Comparison of ENCODE assay signal across 32 mouse cellular contexts in genomic region chr3:122929723-122930122, GRCm38 (mm10). TPM values are rescaled to one million over a fixed set of nuclear protein-coding genes. Genes with fewer than 3 reads are reported as not detected.
DNase-seq lines count a peak whose midpoint lies in the region; ATAC-seq and TF ChIP-seq lines count a peak whose summit lies in the region.
"Had no signal": no experiment of that assay in that cellular context is flagged by ENCODE, and none has a peak within 500 bp of the region (broad histone marks: within the 10 kb centered on the region; RNA-seq: fewer than 3 reads in every experiment).

No protein-coding gene starts in this region.

- TF ChIP-seq POLR2A in cortical plate, adult 2 months (IDR thresholded peaks at IDR 0.05; ENCODE audit: extremely low read depth, insufficient read depth, low read length), result no peak

- no peak for DNase-seq in cerebellum, adult 11-12 months
- DNase-seq in frontal cortex, adult 2 months (ENCODE audit: extremely low spot score in 1 of 2, low spot score in 1 of 2), result peak; percentile 49 to 77
- DNase-seq in frontal cortex, postnatal 14 days (ENCODE audit: low spot score in 2 of 2), result no peak
- DNase-seq in left cerebral cortex, adult 18-20 months (ENCODE audit: low spot score in 2 of 2), result peak; percentile 52 to 58
- DNase-seq in left cerebral cortex, adult 11 months (ENCODE audit: low spot score), result no peak
- DNase-seq in ovary, postnatal 14 days (ENCODE audit: low spot score), result no peak
- DNase-seq: adrenal gland, postnatal 10 days; embryo, embryonic 11 days; gastrocnemius, postnatal 36 days; heart, postnatal 36 days; kidney, adult 18-20 months; kidney, postnatal 10 days; lung, adult 18-20 months; lung, postnatal 10 days; thymus, postnatal 25 days had no signal

- no peak for TF ChIP-seq CTCF in cortical plate, adult 2 months (IDR thresholded peaks at IDR 0.05; ENCODE audit: extremely low read depth, insufficient read depth, low read length)

- H3K27ac ChIP-seq in cortical plate, adult 2 months (ENCODE audit: insufficient read depth, low read length), result peak overlapping the region; percentile 3; the same call in 1 of the 2 replicates
- H3K27ac ChIP-seq: embryonic facial prominence, embryonic 13.5 days; forebrain, embryonic 12.5 days; heart, embryonic 15.5 days; hindbrain, embryonic 13.5 days; limb, embryonic 12.5 days; midbrain, embryonic 10.5 days; neural tube, embryonic 13.5 days had no signal

- H3K4me3 ChIP-seq in cortical plate, adult 2 months (ENCODE audit: insufficient read depth, low read length), result no peak overlapping the region
- H3K4me3 ChIP-seq: embryonic facial prominence, embryonic 13.5 days; erythroblast, embryonic 14.5 days; forebrain, embryonic 12.5 days; heart, embryonic 15.5 days; hindbrain, embryonic 13.5 days; limb, embryonic 12.5 days; midbrain, embryonic 10.5 days; myocyte; neural tube, embryonic 13.5 days had no signal

- H3K4me1 ChIP-seq in cortical plate, adult 2 months (ENCODE audit: control insufficient read depth, insufficient read depth, low read length), result peaks cover 2% of the 10 kb centered on the region

- ATAC-seq in cerebellum, adult (ENCODE audit: insufficient number of reproducible peaks, low FRiP score, low TSS enrichment), result peak; percentile 80
- ATAC-seq: activated CD4-positive, CD25-positive, alpha-beta regulatory T cell, adult 4 months; inflammation-experienced regulatory T-cells, adult 6 months; midbrain, embryonic 16.5 days had no signal

RNA-seq across cellular contexts. Expression of gene 1810037I17Rik, which starts 5.7 kb away (rescaled TPM):
- polyA plus RNA-seq in frontal cortex, adult 2 months (2012; rRNA removed), result 63.1 and 73.6 TPM in 2 replicates
- 10 to 100 TPM; 62.5 to 65.8 TPM for total RNA-seq in left cerebral cortex, adult 18-20 months (2021)
- polyA plus RNA-seq in cortical plate, adult 2 months (2012; rRNA removed), result 70.8 and 80.5 TPM in 2 replicates

RNA-seq across cellular contexts. Expression of gene Gm10959, which starts 10.6 kb away (rescaled TPM):
- polyA plus RNA-seq in frontal cortex, adult 2 months (2012; rRNA removed), result not detected in 2 replicates
- not detected for total RNA-seq in left cerebral cortex, adult 18-20 months (2021)
- not detected in 2 replicates for polyA plus RNA-seq in cortical plate, adult 2 months (2012; rRNA removed)
- total RNA-seq: adrenal gland, postnatal 10 days; gastrocnemius, postnatal 36 days; heart, postnatal 36 days; left cerebral cortex, adult 8-10 months had no signal
- polyA plus RNA-seq: activated CD4-positive, CD25-positive, alpha-beta regulatory T cell, adult 4 months; embryonic facial prominence, embryonic 13.5 days; erythroblast, embryonic 14.5 days; forebrain, embryonic 12.5 days; heart, embryonic 15.5 days; hindbrain, embryonic 13.5 days; inflammation-experienced regulatory T-cells, adult 6 months; limb, embryonic 12.5 days; liver, embryonic 11.5 days; midbrain, embryonic 10.5 days; midbrain, embryonic 16.5 days; myocyte; neural tube, embryonic 13.5 days; stomach, embryonic 14.5 days had no signal

RNA-seq across cellular contexts. Expression of gene Fabp2, which starts 34.9 kb away (rescaled TPM):
- polyA plus RNA-seq in frontal cortex, adult 2 months (2012; rRNA removed), result not detected in 2 replicates
- total RNA-seq in left cerebral cortex, adult 18-20 months (2021), result not detected
- not detected in 2 replicates for polyA plus RNA-seq in cortical plate, adult 2 months (2012; rRNA removed)
- total RNA-seq: gastrocnemius, postnatal 36 days; heart, postnatal 36 days; left cerebral cortex, adult 8-10 months had no signal
- polyA plus RNA-seq: activated CD4-positive, CD25-positive, alpha-beta regulatory T cell, adult 4 months; embryonic facial prominence, embryonic 13.5 days; erythroblast, embryonic 14.5 days; forebrain, embryonic 12.5 days; hindbrain, embryonic 13.5 days; inflammation-experienced regulatory T-cells, adult 6 months; limb, embryonic 12.5 days; midbrain, embryonic 10.5 days; midbrain, embryonic 16.5 days; myocyte; neural tube, embryonic 13.5 days had no signal

RNA-seq across cellular contexts. Expression of gene Usp53, which starts 54.6 kb away (rescaled TPM):
- polyA plus RNA-seq in frontal cortex, adult 2 months (2012; rRNA removed), result 11.4 and 13.8 TPM in 2 replicates
- total RNA-seq in left cerebral cortex, adult 18-20 months (2021), result 10 to 100 TPM; 28.8 to 28.9 TPM
- 10.7 and 11.4 TPM in 2 replicates for polyA plus RNA-seq in cortical plate, adult 2 months (2012; rRNA removed)

Comparison
In these comparisons a context has a peak if more than half of its experiments do, and no peak if none do; other contexts are left out.
1. DNase-seq: peak in frontal cortex, adult 2 months (2 of 2) and left cerebral cortex, adult 18-20 months (2 of 2); none in cerebellum, adult 11-12 months (single experiment), frontal cortex, postnatal 14 days (0 of 2), left cerebral cortex, adult 11 months (single experiment) and ovary, postnatal 14 days (single experiment).